Mouse (Mus musculus) neural tube, embryonic 15.5 days (tissue): ENCODE measurements around the gene Zscan26. TPM values are rescaled to one million over a fixed set of nuclear protein-coding genes. Genes with fewer than 3 reads are reported as not detected.

ENCODE experiments used
- ATAC-seq: fragments of 200-750 bp; cut with Nextera tagmentation; 2 replicates; pipeline ENCODE4 v1.8.0; 2017; ENCODE audit warnings: mild to moderate bottlenecking, moderate TSS enrichment, moderate library complexity; ENCODE audit not compliant: low FRiP score
- H3K27ac ChIP-seq: fragments of 300-500 bp; sonication (generic); replicated peaks from 2 replicates; pipeline ENCODE4 v1.5.1; 2015; ENCODE audit warnings: mild to moderate bottlenecking, inconsistent platforms
- H3K27me3 ChIP-seq: fragments of 300-500 bp; sonication (generic); replicated peaks from 2 replicates; pipeline ENCODE4 v1.6.1; 2015; ENCODE audit warnings: inconsistent platforms
- H3K36me3 ChIP-seq: fragments of 300-500 bp; sonication (generic); 2 replicates; pipeline ENCODE4 v1.6.1; 2015; ENCODE audit warnings: inconsistent platforms
- H3K4me1 ChIP-seq: fragments of 300-500 bp; sonication (generic); 2 replicates; pipeline ENCODE4 v1.6.1; 2015; ENCODE audit warnings: inconsistent platforms
- H3K4me2 ChIP-seq: fragments of 300-500 bp; sonication (generic); 2 replicates; pipeline ENCODE4 v1.6.1; 2015; ENCODE audit warnings: inconsistent platforms, mild to moderate bottlenecking, moderate library complexity
- H3K4me3 ChIP-seq: fragments of 300-500 bp; sonication (generic); replicated peaks from 2 replicates; pipeline ENCODE4 v1.5.1; 2015; ENCODE audit warnings: mild to moderate bottlenecking, inconsistent platforms
- H3K9ac ChIP-seq: fragments of 300-500 bp; sonication (generic); replicated peaks from 2 replicates; pipeline ENCODE4 v1.6.1; 2015; ENCODE audit warnings: mild to moderate bottlenecking, inconsistent platforms
- H3K9me3 ChIP-seq: fragments of 300-500 bp; sonication (generic); replicated peaks from 2 replicates; pipeline ENCODE4 v1.6.1; 2016; ENCODE audit warnings: inconsistent platforms
- WGBS: fragments of 180-500 bp; shearing (Covaris S2); methylation state at CpG from one replicate; pipeline ENCODE4 v1.1.7; 2015; ENCODE audit warnings: mixed read lengths; 5-methylcytosine and 5-hydroxymethylcytosine counted together
- polyA plus RNA-seq: library from polyadenylated mRNA; unstranded; fragments of >200 nt; fragmentation: Nextera tagmentation; extraction: Ambion mirVana; gene quantifications from 2 replicates; pipeline ENCODE4 v1.2.1, GENCODE M21; 2015

Zscan26 gene
- polyA plus RNA-seq, 1 experiment from 2014 or later: 25.7 TPM

GRCm38 (mm10) chr13:21417298-21418010 is 36.1 kb downstream of the Zscan26 start:
- no peak for ATAC-seq
- no peaks in the 10 kb centered on the region for H3K9me3 ChIP-seq
- H3K4me3 ChIP-seq: no peak overlapping the region
- H3K36me3 ChIP-seq: no peaks in the 10 kb centered on the region
- no peak overlapping the region for H3K9ac ChIP-seq
- H3K4me2 ChIP-seq: no peak overlapping the region
- no peaks in the 10 kb centered on the region for H3K4me1 ChIP-seq
- no peaks in the 10 kb centered on the region for H3K27me3 ChIP-seq
- WGBS: 67% methylated on average over 6 of the region's 6 CpGs
- no peak overlapping the region for H3K27ac ChIP-seq

- no peak overlapping the region for H3K4me2 ChIP-seq
- ATAC-seq: no peak
- H3K9ac ChIP-seq: no peak overlapping the region
- no peaks in the 10 kb centered on the region for H3K4me1 ChIP-seq
- no peak overlapping the region for H3K4me3 ChIP-seq
- no peaks in the 10 kb centered on the region for H3K27me3 ChIP-seq
- WGBS: 92% methylated on average over 2 of the region's 2 CpGs
- no peaks in the 10 kb centered on the region for H3K36me3 ChIP-seq
- H3K9me3 ChIP-seq: no peaks in the 10 kb centered on the region
- no peak overlapping the region for H3K27ac ChIP-seq
Measured at GRCm38 (mm10) chr13:21415750-21416149, 37.8 kb downstream of the Zscan26 start.

- Histone ChIP-seq H3K36me3 (no peaks in the 10 kb centered on the region), H3K4me1 (no peaks in the 10 kb centered on the region), H3K9me3 (no peaks in the 10 kb centered on the region), H3K4me2 (no peak overlapping the region), H3K9ac (no peak overlapping the region), H3K27ac (no peak overlapping the region), H3K27me3 (no peaks in the 10 kb centered on the region), H3K4me3 (no peak overlapping the region)
- WGBS: 90% methylated on average over 4 of the region's 4 CpGs
- no peak for ATAC-seq
Measured at GRCm38 (mm10) chr13:21415266-21415665, 38.3 kb downstream of the Zscan26 start.

GRCm38 (mm10) chr13:21414231-21415212 is 39.0 kb downstream of the Zscan26 start:
- WGBS: 71% methylated on average over 15 of the region's 15 CpGs
- Histone ChIP-seq H3K4me1 (no peaks in the 10 kb centered on the region), H3K9ac (no peak overlapping the region), H3K4me3 (no peak overlapping the region), H3K27me3 (no peaks in the 10 kb centered on the region), H3K36me3 (no peaks in the 10 kb centered on the region), H3K4me2 (no peak overlapping the region), H3K9me3 (no peaks in the 10 kb centered on the region), H3K27ac (no peak overlapping the region)
- ATAC-seq: no peak

- Histone ChIP-seq H3K4me3 (peak overlapping the region; percentile 58), H3K4me2 (peak overlapping the region; percentile 67), H3K36me3 (no peaks in the 10 kb centered on the region), H3K9ac (peak overlapping the region; percentile 75), H3K4me1 (peaks cover 14% of the 10 kb centered on the region), H3K27me3 (0 out of 2 replicates have a peak, but pooled peaks cover 3% of the 10 kb centered on the region), H3K27ac (peak overlapping the region; percentile 89), H3K9me3 (no peaks in the 10 kb centered on the region)
- ATAC-seq: peak; percentile 37; the same call in 1 of the 2 replicates
- 51% methylated on average over 11 of the region's 11 CpGs for WGBS
Measured at GRCm38 (mm10) chr13:21408805-21409459, 44.6 kb downstream of the Zscan26 start.

- peak overlapping the region; percentile 75 for H3K9ac ChIP-seq
- H3K36me3 ChIP-seq: no peaks in the 10 kb centered on the region
- 0 out of 2 replicates have a peak, but pooled peaks cover 3% of the 10 kb centered on the region for H3K27me3 ChIP-seq
- peaks cover 14% of the 10 kb centered on the region for H3K4me1 ChIP-seq
- 5% methylated on average over 27 of the region's 27 CpGs for WGBS
- H3K9me3 ChIP-seq: no peaks in the 10 kb centered on the region
- peak; percentile 99 for ATAC-seq
- peak overlapping the region; percentile 58 for H3K4me3 ChIP-seq
- H3K4me2 ChIP-seq: peak overlapping the region; percentile 67
- peak overlapping the region; percentile 89 for H3K27ac ChIP-seq
Measured at GRCm38 (mm10) chr13:21407969-21408804, 45.3 kb downstream of the Zscan26 start.

GRCm38 (mm10) chr13:21407341-21407740 is 46.2 kb downstream of the Zscan26 start:
- 79% methylated on average over 11 of the region's 11 CpGs for WGBS
- ATAC-seq: no peak
- peak overlapping the region; percentile 75; the same call in 1 of the 2 replicates for H3K9ac ChIP-seq
- H3K4me2 ChIP-seq: peak overlapping the region; percentile 67; the same call in 1 of the 2 replicates
- no peak overlapping the region for H3K4me3 ChIP-seq
- H3K9me3 ChIP-seq: no peaks in the 10 kb centered on the region
- peaks cover 14% of the 10 kb centered on the region for H3K4me1 ChIP-seq
- H3K36me3 ChIP-seq: no peaks in the 10 kb centered on the region
- H3K27ac ChIP-seq: 0 out of 2 replicates have a peak overlapping the region, but pooled peaks have one; percentile 89
- 0 out of 2 replicates have a peak, but pooled peaks cover 3% of the 10 kb centered on the region for H3K27me3 ChIP-seq

- peak overlapping the region; percentile 68 for H3K4me2 ChIP-seq
- peaks cover 13% of the 10 kb centered on the region; the same call in 1 of the 2 replicates for H3K36me3 ChIP-seq
- 0 out of 2 replicates have a peak, but pooled peaks cover 3% of the 10 kb centered on the region for H3K27me3 ChIP-seq
- peak overlapping the region; percentile 60 for H3K4me3 ChIP-seq
- H3K4me1 ChIP-seq: peaks cover 36% of the 10 kb centered on the region
- H3K9me3 ChIP-seq: no peaks in the 10 kb centered on the region
- ATAC-seq: peak; percentile 54; the same call in 1 of the 2 replicates
- no peak overlapping the region; the same call in 1 of the 2 replicates for H3K27ac ChIP-seq
- peak overlapping the region; percentile 63 for H3K9ac ChIP-seq
- WGBS: 0% methylated on average over 2 of the region's 2 CpGs
Measured at GRCm38 (mm10) chr13:21402848-21403247, 50.7 kb downstream of the Zscan26 start.

GRCm38 (mm10) chr13:21402287-21402846 is 51.2 kb downstream of the Zscan26 start, which contains the start of gene Zkscan3:
TSS of gene Zkscan3 (minus strand) at chr13:21402755.
- peak within 1 kb of the TSS; percentile 70 for H3K27ac ChIP-seq
- peak within 1 kb of the TSS; percentile 60 for H3K4me3 ChIP-seq
- H3K27me3 ChIP-seq: 0 out of 2 replicates have a peak, but pooled peaks cover 3% of the 10 kb centered on the region
- ATAC-seq: peak; percentile 95
- H3K4me2 ChIP-seq: peak within 1 kb of the TSS; percentile 68
- peak within 1 kb of the TSS; percentile 63 for H3K9ac ChIP-seq
- no peaks in the 10 kb centered on the region for H3K9me3 ChIP-seq
- peaks cover 13% of the 10 kb centered on the region; the same call in 1 of the 2 replicates for H3K36me3 ChIP-seq
- WGBS: under 1% methylated on average over 35 of the region's 35 CpGs
- H3K4me1 ChIP-seq: peaks cover 31% of the 10 kb centered on the region
